Mouse (Mus musculus): ENCODE data around the gene Ing2. TPM values are rescaled to one million over a fixed set of nuclear protein-coding genes. Genes with fewer than 3 reads are reported as not detected.

The Ing2 gene
- polyA plus RNA-seq, 1 experiment from 2014 or later: 6.6 TPM

- no peak overlapping the region for H3K4me3 ChIP-seq (ENCODE audit: low read depth, low read length)
- ATAC-seq (ENCODE audit: low read depth): no peak
- no peak overlapping the region for H3K9ac ChIP-seq (ENCODE audit: low read depth, low read length)
- no peaks in the 10 kb centered on the region for H3K9me3 ChIP-seq (replicated peaks; ENCODE audit: control insufficient read depth, low read length)
- no peak overlapping the region for H3K27ac ChIP-seq (ENCODE audit: low read length)
- H3K4me2 ChIP-seq (ENCODE audit: low read depth, low read length): no peak overlapping the region
- H3K27me3 ChIP-seq (ENCODE audit: control insufficient read depth, insufficient read depth, low read depth, low read length): no peaks in the 10 kb centered on the region
- WGBS (ENCODE audit: insufficient replicate concordance): 32% methylated on average over 1 of the region's 1 CpGs
- no peaks in the 10 kb centered on the region for H3K36me3 ChIP-seq (ENCODE audit: control insufficient read depth, insufficient read depth)
- no peaks in the 10 kb centered on the region for H3K4me1 ChIP-seq (ENCODE audit: control insufficient read depth, low read depth, low read length)
These were observed 22.3 kb upstream of the Ing2 start for GRCm38 (mm10) chr8:47697696-47698095.

DNA sequence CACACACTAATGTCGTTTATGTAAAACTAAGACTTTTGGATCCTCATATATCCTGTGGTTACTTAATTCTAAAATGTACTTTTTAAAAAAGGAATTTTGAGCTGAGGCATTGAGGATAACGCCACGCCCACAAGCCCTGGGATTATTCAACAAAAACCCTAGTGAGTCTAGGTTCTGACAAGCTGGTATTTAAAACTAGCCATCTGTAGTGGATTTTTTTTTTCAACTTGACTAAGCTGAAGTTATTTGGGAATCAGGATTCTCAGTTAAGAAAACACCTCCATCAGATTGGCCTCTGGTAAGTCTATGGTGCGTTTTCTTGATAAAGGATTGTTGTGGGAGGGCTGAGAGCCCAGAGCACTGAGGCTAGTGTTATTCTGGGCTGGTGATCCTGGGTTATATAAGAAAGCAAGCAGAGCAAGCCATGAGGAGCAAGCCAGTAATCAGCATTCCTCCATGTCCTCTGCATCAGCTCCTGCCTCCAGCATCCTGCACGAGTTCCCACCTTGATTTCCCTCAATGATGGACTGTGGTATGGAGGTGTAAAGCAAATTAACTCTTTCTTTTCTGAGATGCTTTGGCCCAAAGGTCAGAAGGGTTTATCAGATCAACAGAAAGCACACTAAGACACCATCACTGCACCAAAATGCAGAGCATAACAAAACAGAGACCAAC is 20.2 kb upstream of the Ing2 start:
- no peak overlapping the region for H3K4me2 ChIP-seq (ENCODE audit: low read depth, low read length)
- no peaks in the 10 kb centered on the region for H3K36me3 ChIP-seq (ENCODE audit: control insufficient read depth, insufficient read depth)
- no peak overlapping the region for H3K9ac ChIP-seq (ENCODE audit: low read depth, low read length)
- no peaks in the 10 kb centered on the region for H3K27me3 ChIP-seq (ENCODE audit: control insufficient read depth, insufficient read depth, low read depth, low read length)
- H3K4me1 ChIP-seq (ENCODE audit: control insufficient read depth, low read depth, low read length): no peaks in the 10 kb centered on the region; the same call in 1 of the 2 replicates
- no peaks in the 10 kb centered on the region for H3K9me3 ChIP-seq (replicated peaks; ENCODE audit: control insufficient read depth, low read length)
- no peak overlapping the region for H3K27ac ChIP-seq (ENCODE audit: low read length)
- no peak overlapping the region for H3K4me3 ChIP-seq (ENCODE audit: low read depth, low read length)
- 66% methylated on average over 5 of the region's 5 CpGs for WGBS (ENCODE audit: insufficient replicate concordance)
- ATAC-seq (ENCODE audit: low read depth): no peak

GRCm38 (mm10) chr8:47693119-47693518 is 17.8 kb upstream of the Ing2 start:
- Histone ChIP-seq H3K4me1 (ENCODE audit: control insufficient read depth, low read depth, low read length) (no peaks in the 10 kb centered on the region; the same call in 1 of the 2 replicates), H3K36me3 (ENCODE audit: control insufficient read depth, insufficient read depth) (no peaks in the 10 kb centered on the region), H3K27me3 (ENCODE audit: control insufficient read depth, insufficient read depth, low read depth, low read length) (no peaks in the 10 kb centered on the region), H3K4me2 (ENCODE audit: low read depth, low read length) (no peak overlapping the region), H3K9ac (ENCODE audit: low read depth, low read length) (no peak overlapping the region), H3K27ac (ENCODE audit: low read length) (no peak overlapping the region), H3K9me3 (replicated peaks; ENCODE audit: control insufficient read depth, low read length) (no peaks in the 10 kb centered on the region), H3K4me3 (ENCODE audit: low read depth, low read length) (no peak overlapping the region)
- 7% methylated on average over 2 of the region's 2 CpGs for WGBS (ENCODE audit: insufficient replicate concordance)
- no peak for ATAC-seq (ENCODE audit: low read depth)

- Histone ChIP-seq H3K4me2 (ENCODE audit: low read depth, low read length) (no peak overlapping the region), H3K4me1 (ENCODE audit: control insufficient read depth, low read depth, low read length) (no peaks in the 10 kb centered on the region; the same call in 1 of the 2 replicates), H3K4me3 (ENCODE audit: low read depth, low read length) (no peak overlapping the region), H3K27me3 (ENCODE audit: control insufficient read depth, insufficient read depth, low read depth, low read length) (no peaks in the 10 kb centered on the region), H3K27ac (ENCODE audit: low read length) (no peak overlapping the region), H3K9ac (ENCODE audit: low read depth, low read length) (no peak overlapping the region), H3K9me3 (replicated peaks; ENCODE audit: control insufficient read depth, low read length) (no peaks in the 10 kb centered on the region), H3K36me3 (ENCODE audit: control insufficient read depth, insufficient read depth) (no peaks in the 10 kb centered on the region)
- ATAC-seq (ENCODE audit: low read depth): no peak
- WGBS (ENCODE audit: insufficient replicate concordance): 77% methylated on average over 9 of the region's 10 CpGs
These were observed 16.5 kb upstream of the Ing2 start for GRCm38 (mm10) chr8:47691831-47692230.

DNA sequence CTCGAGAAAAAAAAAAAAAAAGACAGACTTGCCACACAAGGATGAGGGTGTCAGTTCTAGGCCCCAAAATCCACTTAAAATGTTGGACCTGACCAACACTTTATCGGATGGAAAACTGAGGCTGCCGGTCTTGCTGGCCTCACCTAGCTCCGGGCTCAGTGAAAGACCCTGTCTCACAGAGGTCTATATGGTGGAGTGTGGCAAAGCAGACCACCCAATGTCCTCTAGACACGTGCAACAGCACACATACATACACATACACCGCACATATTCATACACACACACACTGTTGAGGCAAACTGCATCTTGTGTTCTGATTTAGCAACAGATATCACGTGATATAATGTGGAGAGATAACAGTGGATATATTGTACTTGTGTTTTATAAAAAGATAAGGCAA is 15.9 kb upstream of the Ing2 start:
- Histone ChIP-seq H3K27me3 (ENCODE audit: control insufficient read depth, insufficient read depth, low read depth, low read length) (no peaks in the 10 kb centered on the region), H3K4me3 (ENCODE audit: low read depth, low read length) (no peak overlapping the region), H3K4me2 (ENCODE audit: low read depth, low read length) (peak overlapping the region; percentile 65; the same call in 1 of the 2 replicates), H3K4me1 (ENCODE audit: control insufficient read depth, low read depth, low read length) (no peaks in the 10 kb centered on the region; the same call in 1 of the 2 replicates), H3K27ac (ENCODE audit: low read length) (no peak overlapping the region), H3K36me3 (ENCODE audit: control insufficient read depth, insufficient read depth) (no peaks in the 10 kb centered on the region), H3K9ac (ENCODE audit: low read depth, low read length) (no peak overlapping the region), H3K9me3 (replicated peaks; ENCODE audit: control insufficient read depth, low read length) (no peaks in the 10 kb centered on the region)
- ATAC-seq (ENCODE audit: low read depth): no peak
- 61% methylated on average over 7 of the region's 7 CpGs for WGBS (ENCODE audit: insufficient replicate concordance)

- H3K27me3 ChIP-seq (ENCODE audit: control insufficient read depth, insufficient read depth, low read depth, low read length): no peaks in the 10 kb centered on the region
- no peaks in the 10 kb centered on the region for H3K9me3 ChIP-seq (replicated peaks; ENCODE audit: control insufficient read depth, low read length)
- no peaks in the 10 kb centered on the region for H3K36me3 ChIP-seq (ENCODE audit: control insufficient read depth, insufficient read depth)
- ATAC-seq (ENCODE audit: low read depth): no peak
- H3K4me3 ChIP-seq (ENCODE audit: low read depth, low read length): peak overlapping the region; percentile 45
- peak overlapping the region; percentile 52 for H3K9ac ChIP-seq (ENCODE audit: low read depth, low read length)
- no peaks in the 10 kb centered on the region; the same call in 1 of the 2 replicates for H3K4me1 ChIP-seq (ENCODE audit: control insufficient read depth, low read depth, low read length)
- WGBS (ENCODE audit: insufficient replicate concordance): 7% methylated on average over 16 of the region's 16 CpGs
- peak overlapping the region; percentile 65 for H3K4me2 ChIP-seq (ENCODE audit: low read depth, low read length)
- H3K27ac ChIP-seq (ENCODE audit: low read length): no peak overlapping the region
These were observed 15.3 kb upstream of the Ing2 start for GRCm38 (mm10) chr8:47690674-47691078.

GRCm38 (mm10) chr8:47689704-47690326 is 14.5 kb upstream of the Ing2 start:
- WGBS (ENCODE audit: insufficient replicate concordance): 44% methylated on average over 12 of the region's 12 CpGs
- no peak overlapping the region for H3K27ac ChIP-seq (ENCODE audit: low read length)

GRCm38 (mm10) chr8:47684441-47684840 is 9.1 kb upstream of the Ing2 start:
- no peak overlapping the region for H3K27ac ChIP-seq (ENCODE audit: low read length)
- no peaks in the 10 kb centered on the region for H3K36me3 ChIP-seq (ENCODE audit: control insufficient read depth, insufficient read depth)
- H3K9ac ChIP-seq (ENCODE audit: low read depth, low read length): no peak overlapping the region
- no peaks in the 10 kb centered on the region for H3K4me1 ChIP-seq (ENCODE audit: control insufficient read depth, low read depth, low read length)
- no peak for ATAC-seq (ENCODE audit: low read depth)
- no peaks in the 10 kb centered on the region for H3K9me3 ChIP-seq (replicated peaks; ENCODE audit: control insufficient read depth, low read length)
- H3K4me2 ChIP-seq (ENCODE audit: low read depth, low read length): no peak overlapping the region
- H3K27me3 ChIP-seq (ENCODE audit: control insufficient read depth, insufficient read depth, low read depth, low read length): no peaks in the 10 kb centered on the region
- 27% methylated on average over 5 of the region's 5 CpGs for WGBS (ENCODE audit: insufficient replicate concordance)
- no peak overlapping the region for H3K4me3 ChIP-seq (ENCODE audit: low read depth, low read length)

More at GRCm38 (mm10) chr8:47689704-47690326, 14.5 kb upstream of the Ing2 start:
- no peak overlapping the region for H3K4me3 ChIP-seq (ENCODE audit: low read depth, low read length)
- no peaks in the 10 kb centered on the region for H3K9me3 ChIP-seq (replicated peaks; ENCODE audit: control insufficient read depth, low read length)
- H3K9ac ChIP-seq (ENCODE audit: low read depth, low read length): no peak overlapping the region
- no peaks in the 10 kb centered on the region for H3K27me3 ChIP-seq (ENCODE audit: control insufficient read depth, insufficient read depth, low read depth, low read length)
- H3K36me3 ChIP-seq (ENCODE audit: control insufficient read depth, insufficient read depth): no peaks in the 10 kb centered on the region
- no peaks in the 10 kb centered on the region; the same call in 1 of the 2 replicates for H3K4me1 ChIP-seq (ENCODE audit: control insufficient read depth, low read depth, low read length)
- H3K4me2 ChIP-seq (ENCODE audit: low read depth, low read length): no peak overlapping the region
- no peak for ATAC-seq (ENCODE audit: low read depth)

DNA sequence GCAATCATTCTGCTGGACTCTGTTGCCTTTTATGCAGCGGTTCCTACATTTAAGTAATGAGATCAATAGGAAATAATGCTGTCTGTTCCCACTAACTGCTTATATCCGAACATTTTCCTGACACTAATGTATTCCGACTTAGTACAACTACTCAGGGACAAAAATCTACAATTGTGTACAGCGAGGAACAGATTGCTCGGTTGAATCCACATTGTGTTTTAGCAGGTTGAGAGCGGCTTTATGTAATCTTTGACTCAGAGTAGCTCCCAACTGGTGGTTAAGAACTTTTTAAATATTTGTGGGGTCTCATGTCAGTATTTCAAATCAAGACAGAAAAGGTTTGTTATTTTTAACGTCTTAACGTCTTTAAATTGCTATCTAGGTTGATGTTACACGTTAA is 8.6 kb upstream of the Ing2 start:
- ATAC-seq (ENCODE audit: low read depth): no peak
- H3K9ac ChIP-seq (ENCODE audit: low read depth, low read length): no peak overlapping the region
- H3K4me3 ChIP-seq (ENCODE audit: low read depth, low read length): no peak overlapping the region
- no peak overlapping the region for H3K27ac ChIP-seq (ENCODE audit: low read length)
- WGBS (ENCODE audit: insufficient replicate concordance): 63% methylated on average over 9 of the region's 9 CpGs
- H3K36me3 ChIP-seq (ENCODE audit: control insufficient read depth, insufficient read depth): no peaks in the 10 kb centered on the region
- no peaks in the 10 kb centered on the region for H3K27me3 ChIP-seq (ENCODE audit: control insufficient read depth, insufficient read depth, low read depth, low read length)
- no peaks in the 10 kb centered on the region for H3K4me1 ChIP-seq (ENCODE audit: control insufficient read depth, low read depth, low read length)
- no peaks in the 10 kb centered on the region for H3K9me3 ChIP-seq (replicated peaks; ENCODE audit: control insufficient read depth, low read length)
- no peak overlapping the region for H3K4me2 ChIP-seq (ENCODE audit: low read depth, low read length)

Measured in liver, embryonic 16.5 days (tissue).